9 mouse cellular contexts compared by ENCODE assay signal in the genomic region with DNA sequence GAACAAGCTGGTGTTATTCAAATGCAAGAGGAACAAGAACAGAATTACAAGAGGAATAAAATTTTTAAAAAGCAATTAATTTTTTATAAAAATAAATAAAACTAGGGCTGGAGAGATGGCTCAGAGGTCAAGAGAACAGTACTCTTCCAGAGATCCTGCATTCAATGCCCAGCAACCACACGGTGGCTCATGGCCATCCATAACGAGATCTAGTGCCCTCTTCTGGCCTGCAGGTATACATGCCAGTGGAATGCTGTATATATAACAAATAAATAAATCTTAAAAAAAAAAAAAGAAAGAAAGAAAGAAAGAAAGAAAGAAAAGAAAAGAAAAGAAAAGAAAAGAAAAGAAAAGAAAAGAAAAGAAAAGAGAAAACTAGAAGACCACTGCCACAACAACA. TPM values are rescaled to one million over a fixed set of nuclear protein-coding genes. Genes with fewer than 3 reads are reported as not detected.
DNase-seq lines count a peak whose midpoint lies in the region; ATAC-seq and TF ChIP-seq lines count a peak whose summit lies in the region.
"Had no signal": no experiment of that assay in that cellular context is flagged by ENCODE, and none has a peak within 500 bp of the region (broad histone marks: within the 10 kb centered on the region; RNA-seq: fewer than 3 reads in every experiment).

No protein-coding gene starts in this region.

- H3K4me1 ChIP-seq in heart, postnatal 0 days (ENCODE audit: control insufficient read depth, insufficient read depth): peaks cover 7% of the 10 kb centered on the region
- peaks cover 6% of the 10 kb centered on the region; the same call in 1 of the 2 replicates for H3K4me1 ChIP-seq in heart, embryonic 11.5 days (ENCODE audit: control insufficient read depth, insufficient read depth, low read length)
- H3K4me1 ChIP-seq in testis, adult 2 months (ENCODE audit: control insufficient read depth, insufficient read depth, low read length): peaks cover 4% of the 10 kb centered on the region; the same call in 1 of the 2 replicates
- H3K4me1 ChIP-seq in kidney, postnatal 0 days (replicated peaks; ENCODE audit: insufficient read depth, low read length): peaks cover 11% of the 10 kb centered on the region; the same call in 1 of the 2 replicates

- H3K9me3 ChIP-seq in heart, postnatal 0 days (replicated peaks; ENCODE audit: control insufficient read depth, low read length): no peaks in the 10 kb centered on the region
- no peaks in the 10 kb centered on the region for H3K9me3 ChIP-seq in heart, embryonic 11.5 days (replicated peaks; ENCODE audit: control insufficient read depth, low read length)
- H3K9me3 ChIP-seq in kidney, postnatal 0 days (replicated peaks; ENCODE audit: low read length): no peaks in the 10 kb centered on the region

- ATAC-seq in heart, postnatal 0 days (ENCODE audit: insufficient read depth, low read depth): peak; percentile 72
- ATAC-seq in heart, embryonic 11.5 days (replicated peaks; ENCODE audit: insufficient number of reproducible peaks, low FRiP score, low TSS enrichment): no peak
- 0 out of 2 replicates have a peak, but pooled peaks have one; percentile 57 for ATAC-seq in cerebellum, adult (ENCODE audit: insufficient number of reproducible peaks, low FRiP score, low TSS enrichment)
- ATAC-seq in kidney, postnatal 0 days (replicated peaks; ENCODE audit: low FRiP score, low read depth): no peak
- no peak for ATAC-seq in activated CD4-positive, CD25-positive, alpha-beta regulatory T cell, adult 4 months

- no peak overlapping the region for H3K9ac ChIP-seq in heart, postnatal 0 days (replicated peaks; ENCODE audit: low read depth, low read length)
- no peak overlapping the region for H3K9ac ChIP-seq in heart, embryonic 11.5 days (ENCODE audit: low read depth, low read length)
- no peak overlapping the region for H3K9ac ChIP-seq in kidney, postnatal 0 days (ENCODE audit: low read depth, low read length)

- 8% methylated on average over 2 of the region's 2 CpGs for WGBS in heart, postnatal 0 days
- WGBS in heart, embryonic 11.5 days (ENCODE audit: insufficient replicate concordance): 16% methylated on average over 2 of the region's 2 CpGs
- WGBS in kidney, postnatal 0 days: 7% methylated on average over 2 of the region's 2 CpGs

- no peak for TF ChIP-seq EP300 in heart, postnatal 0 days (IDR thresholded peaks at IDR 0.05; ENCODE audit: low read depth)

- H3K27ac ChIP-seq in heart, postnatal 0 days (ENCODE audit: low read depth): no peak overlapping the region
- no peak overlapping the region for H3K27ac ChIP-seq in heart, embryonic 11.5 days (ENCODE audit: low read depth, low read length)
- H3K27ac ChIP-seq in testis, adult 2 months (ENCODE audit: control insufficient read depth, insufficient read depth, low read depth, low read length): no peak overlapping the region
- H3K27ac ChIP-seq in kidney, postnatal 0 days: no peak overlapping the region

- no peak overlapping the region for H3K4me2 ChIP-seq in heart, postnatal 0 days (ENCODE audit: low read depth, low read length)
- no peak overlapping the region for H3K4me2 ChIP-seq in heart, embryonic 11.5 days
- no peak overlapping the region for H3K4me2 ChIP-seq in kidney, postnatal 0 days (ENCODE audit: low read length)

- H3K27me3 ChIP-seq in heart, postnatal 0 days (ENCODE audit: control insufficient read depth, insufficient read depth, low read length): no peaks in the 10 kb centered on the region
- no peaks in the 10 kb centered on the region for H3K27me3 ChIP-seq in heart, embryonic 11.5 days (ENCODE audit: control insufficient read depth, insufficient read depth, low read length)
- H3K27me3 ChIP-seq in testis, adult 2 months (ENCODE audit: control insufficient read depth, insufficient read depth, low read length): no peaks in the 10 kb centered on the region
- no peaks in the 10 kb centered on the region for H3K27me3 ChIP-seq in kidney, postnatal 0 days (ENCODE audit: insufficient read depth, low read length)

- peak; percentile 40 for DNase-seq in heart, postnatal 0 days (ENCODE audit: low spot score)
- DNase-seq in testis, postnatal 14 days (ENCODE audit: low spot score): no peak
- DNase-seq in kidney, postnatal 0 days (ENCODE audit: low spot score): peak; percentile 77
- DNase-seq in naive thymus-derived CD4-positive, alpha-beta T cell, adult 2 months (ENCODE audit: low read depth): peak; percentile 42

- no peak for TF ChIP-seq POLR2A in testis, adult 2 months (IDR thresholded peaks at IDR 0.05; ENCODE audit: control insufficient read depth, low read depth, low read length)

- no peak overlapping the region for H3K4me3 ChIP-seq in heart, postnatal 0 days (ENCODE audit: low read depth, low read length)
- no peak overlapping the region for H3K4me3 ChIP-seq in heart, embryonic 11.5 days (ENCODE audit: low read depth, low read length)
- no peak overlapping the region for H3K4me3 ChIP-seq in testis, adult 2 months (ENCODE audit: control insufficient read depth, low read depth, low read length)
- H3K4me3 ChIP-seq in kidney, postnatal 0 days (replicated peaks; ENCODE audit: low read depth, low read length): no peak overlapping the region

- H3K36me3 ChIP-seq in heart, postnatal 0 days (replicated peaks; ENCODE audit: control insufficient read depth, insufficient read depth, low read length): peaks cover 11% of the 10 kb centered on the region; the same call in 1 of the 2 replicates
- no peaks in the 10 kb centered on the region; the same call in 1 of the 2 replicates for H3K36me3 ChIP-seq in heart, embryonic 11.5 days (ENCODE audit: control insufficient read depth, insufficient read depth, low read length)
- no peaks in the 10 kb centered on the region for H3K36me3 ChIP-seq in testis, adult 2 months (ENCODE audit: control insufficient read depth, insufficient read depth, low read length)
- peaks cover 6% of the 10 kb centered on the region; the same call in 1 of the 2 replicates for H3K36me3 ChIP-seq in kidney, postnatal 0 days (ENCODE audit: insufficient read depth, low read length)

- peak; percentile 70 for TF ChIP-seq CTCF in heart, postnatal 0 days (IDR thresholded peaks at IDR 0.05; ENCODE audit: low read depth)
- peak; percentile 41; the same call in 1 of the 2 replicates for TF ChIP-seq CTCF in testis, adult 2 months (IDR thresholded peaks at IDR 0.05; ENCODE audit: control insufficient read depth, insufficient read depth, insufficient replicate concordance, low read depth, low read length)
- peak; percentile 78 for TF ChIP-seq CTCF in kidney, postnatal 0 days (IDR thresholded peaks at IDR 0.05; ENCODE audit: low read depth)

RNA-seq across cellular contexts. Expression of a gene that starts 2.6 kb away (rescaled TPM):
- total RNA-seq in heart, postnatal 0 days (2014; rRNA removed; ENCODE audit: low replicate concordance): 8.0 and 9.2 TPM in 2 replicates
- polyA plus RNA-seq in heart, postnatal 0 days (2015; fragmentation: Nextera tagmentation; extraction: Ambion mirVana): 40.5 and 42.3 TPM in 2 replicates
- polyA plus RNA-seq in heart, embryonic 11.5 days (2014; fragmentation: Nextera tagmentation; extraction: Ambion mirVana): 43.5 and 46.2 TPM in 2 replicates
- polyA plus RNA-seq in testis, adult 2 months (2012; rRNA removed): 3.7 and 4.0 TPM in 2 replicates
- polyA plus RNA-seq in kidney, postnatal 0 days (2015; fragmentation: Nextera tagmentation; extraction: Ambion mirVana): 68.1 and 71.8 TPM in 2 replicates
- 10 to 100 TPM; 18.6 to 24.6 TPM for polyA plus RNA-seq in activated CD4-positive, CD25-positive, alpha-beta regulatory T cell, adult 4 months (2017; shearing (Covaris generic))

RNA-seq across cellular contexts. Expression of a gene that starts 43.3 kb away (rescaled TPM):
- total RNA-seq in heart, postnatal 0 days (2014; rRNA removed; ENCODE audit: low replicate concordance): not detected in 2 replicates
- 0.12 and 0.19 TPM in 2 replicates for polyA plus RNA-seq in heart, postnatal 0 days (2015; fragmentation: Nextera tagmentation; extraction: Ambion mirVana)
- polyA plus RNA-seq in heart, embryonic 11.5 days (2014; fragmentation: Nextera tagmentation; extraction: Ambion mirVana): not detected in 2 replicates
- not detected in 2 replicates for polyA plus RNA-seq in testis, adult 2 months (2012; rRNA removed)
- polyA plus RNA-seq in kidney, postnatal 0 days (2015; fragmentation: Nextera tagmentation; extraction: Ambion mirVana): 0.20 and 0.29 TPM in 2 replicates
- not detected for polyA plus RNA-seq in activated CD4-positive, CD25-positive, alpha-beta regulatory T cell, adult 4 months (2017; shearing (Covaris generic))
- polyA plus RNA-seq: limb, embryonic 11.5 days had no signal

Comparison
In these comparisons a context has a peak if more than half of its experiments do, and no peak if none do; other contexts are left out.
1. ATAC-seq: peak in heart, postnatal 0 days (single experiment) and cerebellum, adult (single experiment); none in heart, embryonic 11.5 days (single experiment), kidney, postnatal 0 days (single experiment) and activated CD4-positive, CD25-positive, alpha-beta regulatory T cell, adult 4 months (single experiment).
2. Peak in every context shown above with its lines, with median percentiles within 50 percentile points of each other: CTCF ChIP-seq.